In genomic region chr11:49245634-49246415, GRCm38 (mm10) we compare ENCODE assay signal across 10 mouse cellular contexts. TPM values are rescaled to one million over a fixed set of nuclear protein-coding genes. Genes with fewer than 3 reads are reported as not detected.
A peak's percentile ranks its signal among the peaks of the same experiment; 100 is the strongest.
DNase-seq lines count a peak whose midpoint lies in the region; ATAC-seq and TF ChIP-seq lines count a peak whose summit lies in the region.
"Had no signal": no experiment of that assay in that cellular context is flagged by ENCODE, and none has a peak within 500 bp of the region (broad histone marks: within the 10 kb centered on the region; RNA-seq: fewer than 3 reads in every experiment).

No protein-coding gene starts in this region.

- dilution Hi-C loops in CH12.LX (cut with MboI; ENCODE audit: extremely low pct_ligation_motif_present, extremely low pct_unique_long_range_greater_than_20kb, low sequenced_read_pairs), result no loop called here

- no peak for TF ChIP-seq RAD21 in CH12.LX (IDR thresholded peaks at IDR 0.05; ENCODE audit: low read depth, low read length)

- peaks cover 4% of the 10 kb centered on the region; the same call in 1 of the 2 replicates for H3K36me3 ChIP-seq in heart, adult 2 months (ENCODE audit: control insufficient read depth, insufficient read depth, low read length)
- no peaks in the 10 kb centered on the region for H3K36me3 ChIP-seq in CH12.LX (replicated peaks in 1 of 2; ENCODE audit: control insufficient read depth in 1 of 2, insufficient read depth in 1 of 2, low read length in 1 of 2)
- H3K36me3 ChIP-seq in hindbrain, embryonic 12.5 days, result no peaks in the 10 kb centered on the region
- no peaks in the 10 kb centered on the region for H3K36me3 ChIP-seq in midbrain, embryonic 10.5 days

- no peak for TF ChIP-seq POLR2A in heart, adult 2 months (IDR thresholded peaks at IDR 0.05; ENCODE audit: insufficient read depth, low read depth, low read length)
- no peak for TF ChIP-seq POLR2A in CH12.LX (IDR thresholded peaks at IDR 0.05; ENCODE audit: low read depth, low read length)

- H3K4me1 ChIP-seq in heart, adult 2 months (ENCODE audit: control insufficient read depth, insufficient read depth, low read length), result peaks cover 25% of the 10 kb centered on the region
- H3K4me1 ChIP-seq in CH12.LX (ENCODE audit: control insufficient read depth in 1 of 2, insufficient read depth in 2 of 2), result peaks cover 10 to 61% of the 10 kb centered on the region in 2 experiments
- H3K4me1 ChIP-seq in hindbrain, embryonic 12.5 days, result peaks cover 35% of the 10 kb centered on the region
- H3K4me1 ChIP-seq in midbrain, embryonic 10.5 days, result peaks cover 65% of the 10 kb centered on the region

- no peak for TF ChIP-seq CTCF in heart, adult 2 months (IDR thresholded peaks at IDR 0.05)
- no peak for TF ChIP-seq CTCF in CH12.LX (conservative IDR thresholded peaks at IDR 0.05 in 1 of 2, IDR thresholded peaks at IDR 0.05 in 1 of 2; ENCODE audit: low read depth in 2 of 2, low read length in 2 of 2)

- intact Hi-C loops in heart, adult 2 months (cut with DNase I), result no loop called here
- intact Hi-C loops in heart, postnatal 14 days (cut with DNase I), result no loop called here

- TF ChIP-seq EP300 in heart, adult 2 months (IDR thresholded peaks at IDR 0.05; ENCODE audit: insufficient read depth, low read depth, low read length), result 0 out of 2 replicates have a peak, but pooled peaks have one; percentile 22
- peak; percentile 7; the same call in 1 of the 2 replicates for TF ChIP-seq EP300 in CH12.LX (IDR thresholded peaks at IDR 0.05; ENCODE audit: low read length)

- H3K9me3 ChIP-seq in CH12.LX (replicated peaks; ENCODE audit: low read length), result no peaks in the 10 kb centered on the region
- H3K9me3 ChIP-seq in hindbrain, embryonic 12.5 days (replicated peaks), result no peaks in the 10 kb centered on the region
- H3K9me3 ChIP-seq in midbrain, embryonic 10.5 days (replicated peaks), result no peaks in the 10 kb centered on the region

- in situ Hi-C loops in CH12.LX (cut with MboI; ENCODE audit: low pct_ligation_motif_present, low pct_unique_long_range_greater_than_20kb, low sequenced_read_pairs), result no loop called here

- H3K4me3 ChIP-seq in heart, adult 2 months, result no peak overlapping the region
- H3K4me3 ChIP-seq in CH12.LX (replicated peaks in 1 of 3; ENCODE audit: low read depth in 2 of 3, low read length in 2 of 3, poor library complexity in 1 of 3), result peak overlapping the region; percentile 56 to 72 (median 69)
- no peak overlapping the region for H3K4me3 ChIP-seq in hindbrain, embryonic 12.5 days
- peak overlapping the region; percentile 69 for H3K4me3 ChIP-seq in midbrain, embryonic 10.5 days

- H3K27me3 ChIP-seq in heart, adult 2 months (ENCODE audit: control insufficient read depth, insufficient read depth, low read length), result no peaks in the 10 kb centered on the region
- no peaks in the 10 kb centered on the region for H3K27me3 ChIP-seq in CH12.LX (replicated peaks)
- no peaks in the 10 kb centered on the region for H3K27me3 ChIP-seq in hindbrain, embryonic 12.5 days
- H3K27me3 ChIP-seq in midbrain, embryonic 10.5 days (ENCODE audit: low read depth, poor library complexity, severe bottlenecking), result no peaks in the 10 kb centered on the region

- H3K9ac ChIP-seq in heart, adult 2 months (ENCODE audit: low read depth, low read length), result peak overlapping the region; percentile 25; the same call in 1 of the 2 replicates
- peak overlapping the region; percentile 41 for H3K9ac ChIP-seq in CH12.LX (ENCODE audit: insufficient read depth, low read depth)
- H3K9ac ChIP-seq in hindbrain, embryonic 12.5 days, result no peak overlapping the region

- ATAC-seq in hindbrain, embryonic 12.5 days (ENCODE audit: low FRiP score), result no peak

- H3K4me2 ChIP-seq in CH12.LX (ENCODE audit: insufficient read depth, low read depth, poor library complexity, severe bottlenecking), result peak overlapping the region; percentile 55
- H3K4me2 ChIP-seq in hindbrain, embryonic 12.5 days (replicated peaks), result peak overlapping the region; percentile 65

- no peak for DNase-seq in heart, adult 2 months
- DNase-seq in heart, postnatal 14 days, result no peak
- DNase-seq in CH12.LX (ENCODE audit: extremely low read depth), result no peak
- no peak for DNase-seq in midbrain, embryonic 10.5 days (ENCODE audit: low spot score)
- no peak for DNase-seq in cerebellum, adult 9-10 months
- no peak for DNase-seq in testis, postnatal 14 days (ENCODE audit: low spot score)
- no peak for DNase-seq in layer of hippocampus, postnatal 14 days (ENCODE audit: low spot score in 2 of 2)

- no peaks in the 10 kb centered on the region for H3K79me2 ChIP-seq in heart, adult 2 months (replicated peaks; ENCODE audit: control insufficient read depth, insufficient read depth, low read length)
- H3K79me2 ChIP-seq in CH12.LX (replicated peaks; ENCODE audit: control insufficient read depth, extremely low read depth, insufficient read depth, poor library complexity, severe bottlenecking), result peaks cover 39% of the 10 kb centered on the region

- H3K27ac ChIP-seq in heart, adult 2 months, result peak overlapping the region; percentile 97
- peak overlapping the region; percentile 67 for H3K27ac ChIP-seq in CH12.LX (ENCODE audit: insufficient read depth, low read depth)
- H3K27ac ChIP-seq in hindbrain, embryonic 12.5 days, result no peak overlapping the region
- H3K27ac ChIP-seq in midbrain, embryonic 10.5 days (replicated peaks), result no peak overlapping the region; the same call in 1 of the 2 replicates

- 21% methylated on average over 12 of the region's 12 CpGs for WGBS in heart, adult 2 months
- 39% methylated on average over 12 of the region's 12 CpGs for WGBS in hindbrain, embryonic 12.5 days
- 25% methylated on average over 12 of the region's 12 CpGs for WGBS in midbrain, embryonic 10.5 days

TF ChIP-seq in CH12.LX, 34 proteins besides CTCF, POLR2A, EP300 and RAD21 (continues in another document):
- 0 out of 2 replicates have a peak, but pooled peaks have one; percentile 29 for TF ChIP-seq IRF4 (IDR thresholded peaks at IDR 0.05; ENCODE audit: low read depth, low read length)
- TF ChIP-seq BHLHE40 (IDR thresholded peaks at IDR 0.05; ENCODE audit: low read depth, low read length), result no peak
- no peak for TF ChIP-seq CHD1 (IDR thresholded peaks at IDR 0.05; ENCODE audit: low read depth, low read length)
- no peak for TF ChIP-seq HCFC1 (IDR thresholded peaks at IDR 0.05; ENCODE audit: low read depth, low read length)
- TF ChIP-seq JUND (conservative IDR thresholded peaks at IDR 0.05; ENCODE audit: low read depth, low read length), result no peak
- no peak for TF ChIP-seq ETS1 (conservative IDR thresholded peaks at IDR 0.05; ENCODE audit: low read depth, low read length)
- TF ChIP-seq UBTF (IDR thresholded peaks at IDR 0.05; ENCODE audit: low read depth, low read length), result no peak
- TF ChIP-seq CHD2 (IDR thresholded peaks at IDR 0.05; ENCODE audit: low read length), result no peak
- TF ChIP-seq PAX5 (IDR thresholded peaks at IDR 0.05; ENCODE audit: low read length), result no peak

RNA-seq across cellular contexts. Expression of gene Mgat1, which starts 1.8 kb away (rescaled TPM):
- 10 to 100 TPM; 59.2 to 72.3 TPM for total RNA-seq in heart, adult 2 months (2021)
- 74.4 and 86.4 TPM in 2 replicates for polyA plus RNA-seq in heart, adult 2 months (2012; rRNA removed)
- total RNA-seq in heart, postnatal 14 days (2021), result 10 to 100 TPM; 59.3 to 68.4 TPM
- total RNA-seq in CH12.LX (2012; rRNA removed), result 83.2 and 118 TPM in 2 replicates
- 63.2 and 67.7 TPM in 2 replicates for total RNA-seq in CH12.LX (2014; rRNA removed)
- polyA plus RNA-seq in CH12.LX (2012; ENCODE audit: insufficient read length, low read depth), result 80.9 and 90.5 TPM in 2 replicates
- polyA plus RNA-seq in hindbrain, embryonic 12.5 days (2016; fragmentation: Nextera tagmentation; extraction: Ambion mirVana), result 42.5 and 43.2 TPM in 2 replicates
- 41.2 and 42.2 TPM in 2 replicates for polyA plus RNA-seq in midbrain, embryonic 10.5 days (2016; fragmentation: Nextera tagmentation; extraction: Ambion mirVana)
- total RNA-seq in layer of hippocampus, postnatal 14 days (2021), result 10 to 100 TPM; 48.7 to 50.9 TPM

RNA-seq across cellular contexts. Expression of gene Olfr1393, which starts 32.3 kb away (rescaled TPM):
- under 1 TPM; 0.39 TPM for total RNA-seq in heart, adult 2 months (2021)
- 1.8 and 2.1 TPM in 2 replicates for polyA plus RNA-seq in heart, adult 2 months (2012; rRNA removed)
- under 1 TPM; 0.32 to 0.48 TPM for total RNA-seq in heart, postnatal 14 days (2021)
- total RNA-seq in CH12.LX (2012; rRNA removed) (0.04 TPM in 1 of 2 replicates, not detected in the other), CH12.LX (2014; rRNA removed) (0.18 TPM in 1 of 2 replicates, not detected in the other)
- polyA plus RNA-seq in CH12.LX (2012; ENCODE audit: insufficient read length, low read depth), result 0.08 and 0.10 TPM in 2 replicates
- polyA plus RNA-seq in hindbrain, embryonic 12.5 days (2016; fragmentation: Nextera tagmentation; extraction: Ambion mirVana), result not detected in 2 replicates
- 0.04 TPM in 1 of 2 replicates, not detected in the other for polyA plus RNA-seq in midbrain, embryonic 10.5 days (2016; fragmentation: Nextera tagmentation; extraction: Ambion mirVana)
- under 1 TPM; 0.14 to 0.26 TPM for total RNA-seq in layer of hippocampus, postnatal 14 days (2021)

RNA-seq across cellular contexts. Expression of gene Olfr1392, which starts 39.3 kb away (rescaled TPM):
- not detected for total RNA-seq in heart, adult 2 months (2021)
- polyA plus RNA-seq in heart, adult 2 months (2012; rRNA removed), result 0.08 TPM in 1 of 2 replicates, not detected in the other
- not detected for total RNA-seq in heart, postnatal 14 days (2021)
- total RNA-seq in CH12.LX (2012; rRNA removed) (not detected in 2 replicates), CH12.LX (2014; rRNA removed) (not detected in 2 replicates)
- polyA plus RNA-seq in CH12.LX (2012; ENCODE audit: insufficient read length, low read depth), result not detected in 2 replicates
- not detected in 2 replicates for polyA plus RNA-seq in hindbrain, embryonic 12.5 days (2016; fragmentation: Nextera tagmentation; extraction: Ambion mirVana)
- polyA plus RNA-seq in midbrain, embryonic 10.5 days (2016; fragmentation: Nextera tagmentation; extraction: Ambion mirVana), result 0.04 and 0.07 TPM in 2 replicates
- not detected for total RNA-seq in layer of hippocampus, postnatal 14 days (2021)
- total RNA-seq: heart, adult 18-20 months had no signal

RNA-seq across cellular contexts. Expression of gene Zfp62, which starts 42.7 kb away (rescaled TPM):
- 10 to 100 TPM; 23.9 to 28.9 TPM for total RNA-seq in heart, adult 2 months (2021)
- 2.9 and 8.2 TPM in 2 replicates for polyA plus RNA-seq in heart, adult 2 months (2012; rRNA removed)
- total RNA-seq in heart, postnatal 14 days (2021), result 10 to 100 TPM; 26.3 to 27.0 TPM
- total RNA-seq in CH12.LX (2012; rRNA removed), result 21.3 and 22.6 TPM in 2 replicates
- total RNA-seq in CH12.LX (2014; rRNA removed), result 38.7 and 48.8 TPM in 2 replicates
- polyA plus RNA-seq in CH12.LX (2012; ENCODE audit: insufficient read length, low read depth), result 23.2 and 25.3 TPM in 2 replicates
- 55.3 and 62.5 TPM in 2 replicates for polyA plus RNA-seq in hindbrain, embryonic 12.5 days (2016; fragmentation: Nextera tagmentation; extraction: Ambion mirVana)
- polyA plus RNA-seq in midbrain, embryonic 10.5 days (2016; fragmentation: Nextera tagmentation; extraction: Ambion mirVana), result 42.3 and 51.5 TPM in 2 replicates
- total RNA-seq in layer of hippocampus, postnatal 14 days (2021), result 10 to 100 TPM; 28.2 to 35.5 TPM

RNA-seq across cellular contexts. Expression of gene Olfr10, which starts 58.7 kb away (rescaled TPM):
- total RNA-seq in heart, adult 2 months (2021), result not detected
- not detected in 2 replicates for polyA plus RNA-seq in heart, adult 2 months (2012; rRNA removed)
- not detected for total RNA-seq in heart, postnatal 14 days (2021)
- total RNA-seq in CH12.LX (2012; rRNA removed) (not detected in 2 replicates), CH12.LX (2014; rRNA removed) (not detected in 2 replicates)
- not detected in 2 replicates for polyA plus RNA-seq in CH12.LX (2012; ENCODE audit: insufficient read length, low read depth)
- polyA plus RNA-seq in hindbrain, embryonic 12.5 days (2016; fragmentation: Nextera tagmentation; extraction: Ambion mirVana), result not detected in 2 replicates
- polyA plus RNA-seq in midbrain, embryonic 10.5 days (2016; fragmentation: Nextera tagmentation; extraction: Ambion mirVana), result not detected in 2 replicates
- not detected for total RNA-seq in layer of hippocampus, postnatal 14 days (2021)
- total RNA-seq: heart, adult 18-20 months had no signal
- polyA plus RNA-seq: testis, adult 2 months had no signal

Comparison
In these comparisons a context has a peak if more than half of its experiments do, and no peak if none do; other contexts are left out.
1. H3K27ac ChIP-seq: peak in heart, adult 2 months (single experiment) and CH12.LX (single experiment); none in hindbrain, embryonic 12.5 days (single experiment) and midbrain, embryonic 10.5 days (single experiment).
2. H3K4me3 ChIP-seq: peak in CH12.LX (3 of 3) and midbrain, embryonic 10.5 days (single experiment); none in heart, adult 2 months (single experiment) and hindbrain, embryonic 12.5 days (single experiment).